Mouse (Mus musculus): Measurements from ENCODE around the gene Pakap.

The Pakap gene

DNA sequence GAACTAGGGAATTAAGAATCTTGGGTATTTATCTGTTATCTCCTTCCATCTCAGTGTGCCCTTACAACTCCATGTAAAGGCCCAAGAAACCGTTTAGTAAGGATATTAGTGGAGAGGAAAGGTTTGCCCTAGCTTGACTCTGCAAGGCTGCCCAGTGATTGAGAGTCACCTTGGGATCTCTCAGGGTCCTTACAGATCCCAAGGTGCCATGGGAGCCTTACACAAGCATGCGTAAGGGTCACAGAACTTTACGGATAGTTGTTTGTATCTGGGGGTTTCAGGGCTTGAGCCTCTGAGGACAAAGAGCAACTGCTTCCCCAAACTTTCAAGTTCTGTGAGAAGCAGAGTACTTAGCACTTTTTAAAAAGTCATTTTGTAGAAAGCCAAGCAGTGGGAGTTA is 6.2 kb downstream of the Pakap start:
- no peak for DNase-seq (ENCODE audit: low spot score in 2 of 2)

DNA sequence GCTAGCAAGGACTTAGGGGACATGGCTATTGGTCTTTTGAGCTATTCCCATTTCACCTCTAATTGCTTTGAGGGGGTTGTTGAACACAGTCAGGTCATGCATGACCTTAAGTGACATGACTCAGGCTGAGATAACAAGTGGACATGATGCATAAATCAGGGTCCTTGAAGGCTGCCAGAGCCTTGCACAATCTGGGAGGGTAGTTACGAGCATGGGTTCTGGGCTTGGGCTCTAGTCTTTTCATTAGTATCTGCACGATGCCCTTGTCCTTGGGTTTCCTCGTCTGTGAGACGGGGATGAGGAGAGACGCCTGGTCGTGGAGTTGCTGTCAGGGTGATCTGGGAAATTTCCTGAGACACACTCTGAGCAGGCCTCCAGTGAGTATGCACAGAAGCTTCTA is 6.7 kb downstream of the Pakap start:
- no peak for DNase-seq (ENCODE audit: low spot score in 2 of 2)

DNA sequence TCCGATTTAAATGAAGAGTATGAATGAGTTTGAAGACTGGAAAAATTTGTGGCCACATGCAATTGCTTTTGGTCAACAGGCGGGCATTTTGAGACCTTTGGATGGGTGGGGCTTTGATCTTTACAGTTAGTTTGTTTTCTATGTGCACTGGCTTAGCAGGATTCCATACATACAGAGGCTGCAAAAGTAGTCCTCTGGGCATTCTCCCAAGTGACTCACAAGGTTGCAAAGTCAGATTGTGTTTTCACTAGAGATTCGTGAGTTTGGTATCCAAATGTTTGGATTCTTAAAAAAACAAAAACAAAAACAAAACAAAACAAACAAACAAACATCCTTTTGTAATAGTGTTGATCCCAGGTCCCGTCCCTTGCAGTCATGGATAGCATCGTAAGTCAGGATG is 7.7 kb downstream of the Pakap start:
- DNase-seq (ENCODE audit: low spot score in 2 of 2), result no peak

DNA sequence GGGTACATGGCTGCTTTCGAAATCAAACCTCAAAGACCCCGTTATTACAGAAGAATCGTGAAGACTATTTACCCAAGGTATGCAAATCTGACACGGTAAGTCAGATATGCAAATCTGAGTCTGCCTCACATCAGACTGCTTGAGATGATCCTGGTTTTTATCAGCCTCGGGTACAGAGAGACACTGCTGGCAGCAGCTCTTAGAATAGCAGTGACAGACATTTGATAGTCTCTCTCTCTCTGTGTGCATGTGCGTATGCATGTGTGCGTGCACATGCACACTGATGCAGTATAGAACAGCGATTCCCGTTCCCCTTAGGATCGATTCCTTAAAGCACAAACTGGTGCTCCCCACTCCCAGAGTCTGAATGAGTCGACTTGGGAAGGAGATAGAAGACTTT is 8.1 kb downstream of the Pakap start:
- DNase-seq (ENCODE audit: low spot score in 2 of 2), result no peak

DNA sequence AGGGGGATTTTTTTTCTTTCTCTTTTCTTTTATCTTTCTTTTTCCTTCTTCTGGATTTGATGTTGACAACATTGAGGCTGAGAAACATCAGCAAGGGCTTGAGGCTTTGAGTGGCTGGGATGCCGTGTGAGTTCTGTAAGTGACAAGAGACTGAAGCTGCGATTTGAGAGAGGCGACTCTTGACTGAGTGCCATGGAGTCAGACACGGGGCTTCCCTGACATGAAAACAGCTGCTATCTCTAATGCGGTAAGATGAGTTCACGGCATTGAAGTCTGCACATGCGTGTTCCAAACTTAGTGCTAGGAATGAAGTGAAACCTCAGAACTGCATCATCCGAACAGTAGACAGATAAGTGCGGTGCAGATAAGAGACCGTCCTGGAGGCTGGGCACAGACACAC is 11.7 kb downstream of the Pakap start:
- DNase-seq (ENCODE audit: low spot score in 2 of 2), result no peak

DNA sequence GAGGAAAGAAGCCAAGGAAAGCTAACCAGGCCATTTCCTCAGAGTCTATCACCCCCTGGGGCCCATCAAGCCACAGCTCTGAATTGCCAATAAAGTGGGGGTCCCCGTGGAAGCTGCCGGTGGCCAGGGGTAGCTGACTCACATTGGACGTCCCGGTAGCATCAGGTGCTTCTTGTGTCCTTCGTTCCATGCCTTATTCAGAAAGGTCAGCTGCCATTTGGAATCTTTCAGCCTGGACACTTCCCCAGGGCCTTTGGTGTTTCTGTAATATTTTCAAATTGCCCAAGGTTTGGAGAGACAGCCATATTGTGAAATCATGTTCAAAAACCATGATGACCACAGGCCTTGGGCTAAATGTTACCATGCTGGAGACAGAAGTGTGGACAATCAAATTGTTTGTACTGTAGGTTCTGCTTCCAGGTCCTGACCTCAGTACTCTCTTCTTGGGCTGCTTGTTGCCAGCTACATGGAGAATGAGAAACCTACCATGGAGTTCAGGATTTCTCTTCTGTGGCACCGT is 17.4 kb downstream of the Pakap start:
- DNase-seq (ENCODE audit: low spot score in 2 of 2), result no peak

DNA sequence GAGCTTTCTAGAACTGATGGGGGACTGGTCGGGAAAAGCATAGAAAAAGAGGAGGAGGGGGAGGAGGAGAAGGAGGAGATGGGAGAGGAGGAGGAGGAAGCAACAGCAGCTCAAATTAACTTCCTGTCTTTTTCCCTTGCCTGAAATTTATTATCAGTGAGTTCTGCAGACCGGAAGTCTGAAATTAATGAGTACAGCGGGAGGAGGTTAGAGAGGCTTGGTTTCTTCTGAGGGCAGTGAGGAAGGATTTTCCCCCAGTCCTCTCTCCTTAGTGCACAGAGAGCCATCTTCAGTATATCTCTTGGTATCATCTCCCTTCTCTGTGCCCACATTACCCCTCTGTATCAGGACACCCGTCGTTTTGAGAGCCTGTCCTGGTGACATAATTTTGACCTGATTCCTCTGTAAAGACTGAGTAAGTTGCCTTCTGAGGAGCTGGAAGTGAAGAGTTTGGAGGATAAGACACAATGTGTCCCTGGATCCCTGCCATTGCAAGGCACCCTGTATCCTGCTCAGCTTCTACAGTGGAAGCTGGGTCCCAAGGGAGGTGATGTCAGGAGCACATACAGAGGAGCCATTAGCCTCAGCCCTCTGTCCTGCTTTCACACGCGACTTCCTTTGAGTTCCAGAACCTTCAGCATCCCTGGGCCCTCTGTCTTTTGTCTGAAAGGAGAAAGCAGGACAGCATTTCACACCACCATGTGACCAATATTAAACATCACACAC is 19.1 kb downstream of the Pakap start:
- DNase-seq (ENCODE audit: low spot score in 2 of 2), result no peak

DNA sequence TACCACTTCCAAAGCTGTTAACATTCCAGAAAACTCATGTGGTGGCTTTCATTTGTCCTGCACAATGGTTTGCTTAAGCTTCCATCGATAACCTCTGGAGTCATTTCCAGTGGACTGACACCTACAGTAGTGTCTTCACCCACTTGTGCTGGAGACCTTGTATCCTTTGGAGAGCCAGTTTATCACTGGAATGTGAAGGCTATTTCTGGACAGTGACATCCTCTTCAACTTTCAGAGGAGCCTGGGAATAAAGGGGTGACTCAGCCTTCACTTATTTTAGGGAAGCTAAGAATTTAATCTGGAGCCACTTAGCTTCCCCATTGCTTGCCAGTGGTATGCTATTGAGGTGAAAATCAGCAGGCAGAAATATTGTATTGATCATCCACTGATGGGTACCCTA is 20.4 kb downstream of the Pakap start:
- no peak for DNase-seq (ENCODE audit: low spot score in 2 of 2)

DNA sequence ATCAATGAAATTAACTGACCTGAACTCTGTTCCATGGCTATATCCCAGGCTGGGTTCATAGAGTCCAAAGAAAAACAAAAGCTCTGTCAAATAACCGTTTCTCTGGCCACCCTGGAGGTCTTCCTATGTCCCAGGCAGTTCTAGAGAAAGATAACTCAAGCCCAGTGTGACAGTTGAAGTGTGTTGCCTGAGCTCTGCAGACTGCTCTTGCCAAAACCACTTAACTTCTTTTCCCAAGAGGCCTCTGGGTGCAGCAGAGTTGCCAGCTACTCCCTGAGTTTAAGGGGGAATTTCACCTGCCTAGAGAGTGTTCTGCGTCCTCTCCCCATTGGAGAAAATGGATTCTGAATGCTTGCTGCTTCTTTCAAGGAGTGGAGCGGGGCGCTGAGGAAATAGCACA is 24.8 kb downstream of the Pakap start:
- no peak for DNase-seq (ENCODE audit: low spot score in 2 of 2)

DNA sequence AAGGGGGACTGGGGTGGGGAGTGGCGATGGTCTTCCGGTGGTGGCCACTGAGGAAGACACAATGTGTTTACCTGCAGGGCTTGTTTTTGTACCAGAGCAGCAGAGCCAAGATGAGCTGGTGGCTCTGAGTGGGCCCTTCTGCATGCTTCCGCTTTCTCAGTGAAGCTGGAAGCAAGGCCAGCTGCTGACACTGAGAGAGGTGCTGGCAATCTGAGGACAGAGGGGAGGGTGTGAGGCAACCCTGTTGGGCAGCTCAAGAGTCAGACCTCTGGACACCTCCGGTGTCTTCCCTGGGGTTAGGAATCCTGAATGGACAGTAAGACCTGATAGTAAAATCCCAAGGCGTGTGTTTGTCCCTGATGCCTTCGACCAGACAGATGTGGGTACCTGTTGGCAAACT is 32.0 kb downstream of the Pakap start:
- DNase-seq (ENCODE audit: low spot score in 2 of 2), result no peak

DNA sequence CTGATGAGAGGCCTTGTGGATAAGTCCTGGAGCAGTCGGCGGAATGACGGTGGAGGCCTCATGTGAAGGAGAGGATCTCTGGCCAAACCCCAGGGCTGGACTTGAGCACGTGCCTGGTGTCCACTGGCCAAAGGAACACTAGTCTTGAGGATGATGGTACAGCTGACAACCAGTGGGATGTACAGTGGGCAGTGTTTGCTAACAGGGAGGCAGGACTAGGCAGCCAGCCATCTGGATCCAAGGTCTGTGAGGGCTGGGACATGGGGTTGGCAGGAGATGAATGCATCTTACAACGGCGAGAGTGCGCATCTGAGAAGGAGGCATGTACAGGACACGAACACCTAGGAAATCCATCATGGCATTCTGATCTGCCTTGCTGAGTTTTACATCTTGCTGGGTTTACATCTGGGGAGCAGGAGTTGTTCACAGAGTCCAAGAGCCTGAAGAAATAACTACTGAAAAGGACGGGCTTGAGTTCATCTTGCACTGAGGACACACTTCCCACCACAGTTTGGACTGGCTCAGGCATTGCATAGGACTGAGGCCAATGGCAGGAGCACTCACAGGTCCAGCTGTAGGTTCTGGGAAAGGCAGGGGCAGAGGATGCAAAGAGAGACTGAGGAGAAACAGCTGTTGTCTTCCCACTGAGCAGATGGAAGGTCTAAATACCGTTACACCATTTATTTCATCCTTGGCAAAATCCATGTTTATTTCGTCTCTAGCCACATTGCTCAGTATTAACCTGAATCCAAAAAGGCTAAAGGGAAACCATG is 32.9 kb downstream of the Pakap start:
- no peak for DNase-seq (ENCODE audit: low spot score in 2 of 2)

DNA sequence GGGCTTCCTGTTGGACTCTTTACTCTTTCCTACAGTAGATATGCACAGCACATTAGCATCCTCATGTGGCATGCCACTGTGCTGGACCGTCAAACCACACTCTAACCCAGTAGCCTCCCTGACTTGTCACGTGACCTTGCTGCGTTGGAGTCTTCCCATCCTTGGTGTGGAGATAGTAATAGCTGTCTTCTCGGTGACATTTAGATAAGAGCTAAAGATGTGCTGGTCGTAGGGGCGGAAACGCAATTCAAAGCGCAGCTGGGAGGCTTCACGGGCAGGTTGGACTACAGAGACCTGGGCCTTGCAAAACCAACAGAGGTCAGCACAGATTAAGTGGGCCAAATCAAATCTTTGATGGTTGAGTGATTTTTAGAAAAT is 33.5 kb downstream of the Pakap start:
- DNase-seq (ENCODE audit: low spot score in 2 of 2), result no peak

DNA sequence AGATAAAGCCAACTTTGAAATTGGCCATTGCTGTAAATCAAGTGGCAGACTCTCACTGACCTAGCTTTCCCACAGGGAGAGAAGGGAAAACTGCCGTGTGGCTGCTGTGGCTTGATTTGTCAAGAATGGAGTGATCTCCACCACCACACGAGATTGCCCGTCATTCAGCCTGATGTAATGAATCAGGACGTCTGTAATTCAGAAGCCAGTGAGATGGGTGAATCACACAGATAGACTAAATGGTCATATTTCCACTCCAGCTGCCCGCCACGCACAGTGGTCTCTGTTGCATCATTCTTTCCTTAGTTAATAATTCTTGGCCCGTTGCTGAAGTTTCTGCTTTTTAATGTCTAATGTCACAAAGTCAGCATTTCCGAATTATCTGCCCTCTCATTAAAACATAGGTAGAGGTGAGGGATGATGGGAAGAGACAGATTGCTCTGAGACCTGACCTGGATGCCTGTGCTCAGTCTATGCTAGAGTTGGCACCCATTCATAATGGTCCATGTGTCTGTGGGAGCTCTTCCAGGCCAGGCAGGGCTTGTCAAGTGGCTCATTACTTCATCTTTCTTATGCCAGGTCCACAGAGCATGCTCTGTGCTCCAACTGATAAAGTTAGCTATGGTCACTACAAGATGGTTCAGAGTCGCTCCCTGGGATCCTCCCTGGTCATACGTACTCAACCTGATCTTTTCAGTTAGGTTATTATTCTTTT is 34.1 kb downstream of the Pakap start:
- DNase-seq (ENCODE audit: low spot score in 2 of 2), result no peak

DNA sequence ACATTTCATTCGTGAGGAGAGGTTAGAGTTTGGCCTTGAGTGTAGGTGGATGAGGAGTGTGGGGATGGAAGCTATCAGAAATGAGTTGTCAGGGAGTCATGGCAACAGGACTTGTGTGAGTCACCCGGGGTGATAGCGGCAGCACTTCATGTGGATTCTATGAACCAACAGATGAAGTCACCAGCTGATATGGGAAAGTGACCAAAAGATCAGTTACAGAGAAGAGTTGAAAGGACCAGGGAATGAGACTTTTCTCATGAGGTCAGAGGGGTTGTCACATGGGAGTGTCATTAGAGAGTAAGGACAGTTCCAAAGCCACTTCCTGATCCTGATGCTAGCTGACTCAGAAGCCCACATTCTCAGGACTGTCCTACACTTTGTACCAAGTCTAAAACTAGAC is 38.3 kb downstream of the Pakap start:
- no peak for DNase-seq (ENCODE audit: low spot score in 2 of 2)

DNA sequence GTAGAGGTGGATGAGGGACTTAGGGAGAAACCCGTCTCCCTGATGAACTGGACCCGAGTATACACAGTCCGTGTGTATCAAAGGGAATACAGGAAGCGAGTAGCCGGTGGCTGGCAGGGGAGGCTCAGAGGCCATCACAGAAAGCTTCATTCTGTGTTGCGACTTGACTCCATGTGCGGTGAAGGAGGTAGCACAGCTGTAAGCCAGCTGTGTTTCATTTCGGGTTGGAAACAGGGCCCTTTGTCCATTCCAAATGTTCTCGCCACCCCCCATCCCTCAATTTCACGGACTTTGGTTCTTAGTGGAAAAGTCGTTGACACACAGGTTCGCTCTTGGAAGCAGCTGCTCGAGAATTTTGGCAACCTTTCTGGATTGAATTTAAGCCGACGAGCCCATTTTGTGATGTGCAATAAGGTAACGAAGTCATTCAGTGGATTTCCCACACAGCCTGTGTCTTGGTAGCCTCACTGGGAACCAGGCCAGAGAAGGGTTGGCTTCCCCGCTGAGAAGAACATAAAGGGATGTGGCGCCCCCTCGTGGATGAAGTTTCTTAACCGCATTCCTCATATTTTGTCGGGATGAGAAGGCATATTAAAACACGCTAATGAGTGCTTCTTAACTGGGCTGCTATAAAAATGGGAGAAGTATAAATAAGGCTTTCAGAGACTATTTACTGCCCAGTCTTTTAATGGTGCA is 39.4 kb downstream of the Pakap start:
- peak; percentile 88 to 90 for DNase-seq (ENCODE audit: low spot score in 2 of 2)

DNA sequence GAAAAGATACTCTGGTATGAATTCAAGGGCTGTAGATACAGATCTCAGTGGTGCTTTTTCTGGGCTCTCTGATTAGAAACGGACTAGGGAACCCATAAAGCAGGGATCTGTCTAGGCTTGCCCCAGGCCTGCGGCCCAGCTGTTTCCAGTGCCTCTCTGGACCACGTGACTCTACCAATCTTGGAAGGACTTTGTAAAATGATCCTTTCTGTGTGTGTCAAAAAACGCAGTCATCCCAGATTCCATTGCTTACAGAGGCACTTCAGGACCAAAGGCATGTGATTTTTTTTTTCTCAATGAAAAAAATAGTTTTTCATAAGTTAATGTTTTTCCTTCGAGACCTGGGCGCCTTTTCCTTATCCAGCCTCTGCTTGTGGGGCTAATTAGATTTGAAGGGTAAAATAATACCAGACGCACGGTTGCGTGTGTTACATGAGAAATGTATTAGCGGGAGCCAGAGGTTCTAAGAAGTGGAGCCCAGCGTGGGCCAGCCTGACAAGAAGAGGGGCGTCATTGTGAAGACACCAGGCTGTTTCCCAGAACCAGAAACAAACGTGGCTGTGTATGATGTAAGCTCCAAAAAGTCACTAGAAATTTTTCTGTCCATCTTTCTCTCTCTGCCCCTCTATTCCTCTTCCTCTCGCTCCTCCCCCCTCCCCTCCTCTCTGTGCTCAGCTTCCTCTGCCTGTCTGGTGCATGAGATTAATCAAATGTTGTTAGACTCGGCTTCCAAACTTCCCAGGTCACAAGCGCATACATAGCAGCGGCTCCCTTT is 43.5 kb downstream of the Pakap start:
- no peak for DNase-seq (ENCODE audit: low spot score in 2 of 2)

DNA sequence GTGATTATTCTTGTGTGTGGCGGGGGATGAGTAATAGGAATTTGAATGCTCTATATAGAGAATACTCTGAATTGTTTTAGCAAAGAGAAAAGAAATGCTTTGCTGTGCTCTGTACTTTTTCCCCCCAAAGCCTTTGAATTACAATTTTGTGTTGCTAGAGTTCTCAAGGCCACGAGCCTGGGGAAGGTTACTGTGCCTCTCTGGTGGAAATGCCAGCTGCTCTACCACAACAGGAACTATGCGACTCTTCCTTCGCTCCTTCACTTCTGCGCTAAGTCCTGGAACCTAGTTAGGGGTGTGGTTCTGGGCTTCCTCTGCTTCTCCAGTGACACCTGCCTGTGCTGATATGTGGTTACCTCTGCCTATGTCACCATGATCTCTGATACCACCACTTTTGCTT is 44.7 kb downstream of the Pakap start:
- DNase-seq (ENCODE audit: low spot score in 2 of 2), result no peak

DNA sequence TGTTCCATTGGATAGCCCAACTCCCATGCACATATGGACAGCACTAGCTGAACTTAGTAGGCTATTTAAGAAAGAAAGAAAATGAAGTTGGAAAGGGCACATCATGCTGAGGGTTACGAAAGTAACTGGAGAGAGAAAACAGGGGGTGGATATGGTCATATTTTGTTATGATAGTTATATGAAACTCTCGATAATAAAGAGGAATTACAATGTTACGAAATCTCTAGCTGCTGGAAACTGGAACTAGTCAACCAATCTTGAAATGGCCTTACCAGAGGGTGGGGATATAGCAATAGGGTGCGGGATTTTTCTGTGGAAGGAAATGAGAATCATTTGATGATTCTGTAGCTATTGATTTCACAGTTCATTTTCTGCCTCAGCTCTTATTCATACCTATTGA is 46.7 kb downstream of the Pakap start:
- DNase-seq (ENCODE audit: low spot score in 2 of 2), result no peak

DNA sequence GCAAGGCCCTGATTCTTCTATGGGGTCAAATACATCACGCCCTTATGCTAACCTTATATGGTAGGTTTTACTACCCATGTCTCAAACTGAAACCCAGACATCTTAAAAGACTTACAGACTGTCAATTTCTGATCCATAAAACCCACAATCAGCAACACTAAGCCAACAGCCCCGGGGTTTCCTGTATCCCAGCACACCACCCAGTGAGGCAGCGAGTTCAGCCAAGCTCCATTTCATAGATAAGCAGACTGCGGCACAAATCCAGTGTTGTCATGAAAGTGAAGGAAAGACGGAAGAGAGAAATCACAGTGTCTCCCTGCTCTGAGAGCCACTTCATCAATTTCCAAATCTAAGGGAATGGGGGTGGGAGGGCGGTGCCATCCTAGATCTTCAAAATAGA is 50.8 kb downstream of the Pakap start:
- no peak for DNase-seq (ENCODE audit: low spot score in 2 of 2)

DNA sequence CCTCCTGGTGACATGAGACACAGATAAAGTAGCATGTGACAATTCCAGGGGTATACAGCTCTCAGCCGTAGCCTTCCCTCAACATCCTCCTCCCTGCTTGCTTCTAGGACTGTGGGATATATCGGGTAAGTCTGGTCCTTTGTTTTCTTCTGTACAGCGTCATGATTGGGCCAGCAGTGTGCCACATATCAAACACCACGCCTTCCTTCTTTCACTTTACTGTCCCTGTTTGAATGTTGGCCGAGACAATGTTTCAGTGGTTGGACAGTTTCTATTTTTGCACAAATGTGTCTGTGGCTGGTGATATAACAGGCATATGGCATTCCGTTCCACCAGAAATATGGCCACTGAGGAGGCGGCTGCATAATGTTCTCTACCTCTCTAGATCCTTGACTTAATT is 54.8 kb downstream of the Pakap start:
- peak in 1 of 2 experiments; percentile 68 for DNase-seq (ENCODE audit: low spot score in 2 of 2)

DNA sequence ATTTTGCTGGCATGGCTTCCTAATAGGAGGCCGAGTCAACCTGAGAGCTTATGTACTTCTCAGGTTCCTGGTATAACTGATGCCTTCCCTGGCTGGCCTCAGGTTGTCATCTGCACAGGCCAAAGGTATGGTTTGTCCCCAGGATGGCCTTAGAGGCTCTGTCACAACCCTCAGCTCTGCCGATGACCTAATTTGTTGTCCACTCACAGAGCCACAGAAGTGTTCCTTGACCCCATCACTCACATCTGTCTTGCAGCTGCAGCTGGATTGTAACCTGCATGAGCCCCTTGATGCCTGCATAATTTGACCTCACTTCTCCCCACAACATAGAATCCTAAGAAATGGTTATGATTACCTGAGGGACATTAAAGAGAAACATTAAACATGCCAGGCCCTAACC is 56.8 kb downstream of the Pakap start:
- no peak for DNase-seq (ENCODE audit: low spot score in 2 of 2)
